9 mouse cellular contexts compared by ENCODE assay signal in the genomic region with DNA sequence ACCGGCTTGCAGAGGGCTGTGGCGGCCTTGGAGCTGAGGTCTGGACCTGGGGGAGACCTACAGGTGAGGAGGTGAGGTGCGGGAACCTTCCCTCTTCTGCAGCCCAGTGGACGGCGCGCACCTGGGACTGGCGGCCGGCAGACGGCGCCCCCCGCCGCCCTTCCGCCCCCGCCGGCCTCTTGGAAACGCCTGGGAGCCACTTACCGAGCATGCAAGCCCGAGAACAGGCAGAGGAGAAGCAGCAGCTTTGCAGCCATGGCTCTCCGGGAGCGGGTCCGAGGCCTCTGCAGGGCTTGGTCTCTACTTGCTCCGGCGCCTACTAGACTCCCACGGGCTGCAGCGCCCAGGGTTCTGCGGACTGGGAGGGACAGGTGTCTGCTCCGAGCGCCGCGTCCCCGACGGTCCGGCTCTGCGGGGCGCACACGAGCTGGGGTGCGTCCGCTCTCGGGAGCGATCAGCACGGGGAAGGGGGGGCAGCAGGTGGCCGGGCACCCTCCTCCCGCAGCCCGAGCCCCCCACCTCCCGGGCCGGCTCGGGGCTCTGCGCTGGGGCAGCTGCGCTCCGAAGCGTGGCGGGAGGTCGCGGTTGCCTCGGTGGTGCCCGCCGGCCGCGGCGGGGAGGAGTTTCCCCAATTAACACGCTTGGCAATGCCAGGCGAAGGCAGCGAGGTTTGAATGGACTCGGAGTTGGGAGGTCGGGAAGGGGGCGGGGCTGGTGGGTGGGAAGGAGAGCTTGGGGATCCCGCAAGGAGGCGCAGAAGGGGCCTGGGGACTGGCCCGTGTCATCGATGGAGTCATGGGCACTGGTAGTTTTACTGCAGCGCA. TPM values are rescaled to one million over a fixed set of nuclear protein-coding genes. Genes with fewer than 3 reads are reported as not detected.
DNase-seq lines count a peak whose midpoint lies in the region; ATAC-seq and TF ChIP-seq lines count a peak whose summit lies in the region.
"Had no signal": no experiment of that assay in that cellular context is flagged by ENCODE, and none has a peak within 500 bp of the region (broad histone marks: within the 10 kb centered on the region; RNA-seq: fewer than 3 reads in every experiment).

Gene Gabrg3, minus strand, starts transcription at position 672 of the 824 bp plus-strand sequence.

- no peaks in the 10 kb centered on the region for H3K4me1 ChIP-seq in heart, adult 2 months (ENCODE audit: control insufficient read depth, insufficient read depth, low read length)
- H3K4me1 ChIP-seq in forebrain, embryonic 15.5 days, result peaks cover 17% of the 10 kb centered on the region
- H3K4me1 ChIP-seq in midbrain, embryonic 12.5 days, result peaks cover 10% of the 10 kb centered on the region; the same call in 1 of the 2 replicates

- H3K79me2 ChIP-seq in heart, adult 2 months (replicated peaks; ENCODE audit: control insufficient read depth, insufficient read depth, low read length), result no peaks in the 10 kb centered on the region

- H3K4me3 ChIP-seq in heart, adult 2 months, result peak within 1 kb of the TSS; percentile 20; the same call in 1 of the 2 replicates
- H3K4me3 ChIP-seq in forebrain, embryonic 15.5 days, result peak within 1 kb of the TSS; percentile 69
- peak within 1 kb of the TSS; percentile 69 for H3K4me3 ChIP-seq in midbrain, embryonic 12.5 days

- intact Hi-C loops in heart, adult 2 months (cut with DNase I), result loop anchor here (10.0 kb wide), 1 partner anchor 312 kb away; no protein-coding TSS in a partner anchor
- intact Hi-C loops in heart, postnatal 25 days (cut with DNase I), result loop anchor here (5.0 to 10.0 kb wide), 2 partner anchors 122 to 439 kb away; no protein-coding TSS in a partner anchor

- peak; percentile 84 for ATAC-seq in forebrain, embryonic 15.5 days (replicated peaks)
- peak; percentile 81 for ATAC-seq in midbrain, embryonic 12.5 days (ENCODE audit: low FRiP score, low read depth)

- DNase-seq in heart, adult 2 months, result peak in 1 of 2 experiments; percentile 16
- no peak for DNase-seq in heart, postnatal 25 days (ENCODE audit: low spot score)
- peak; percentile 64 for DNase-seq in adrenal gland, adult 2 months
- DNase-seq in layer of hippocampus, adult 18-20 months (ENCODE audit: low spot score in 2 of 2), result peak in 1 of 2 experiments; percentile 36
- peak; percentile 14 for DNase-seq in testis, postnatal 14 days (ENCODE audit: low spot score)
- no peak for DNase-seq in ovary, postnatal 10 days (ENCODE audit: low spot score)

- TF ChIP-seq POLR2A in heart, adult 2 months (IDR thresholded peaks at IDR 0.05; ENCODE audit: insufficient read depth, low read depth, low read length), result no peak

- no peaks in the 10 kb centered on the region for H3K27me3 ChIP-seq in heart, adult 2 months (ENCODE audit: control insufficient read depth, insufficient read depth, low read length)
- 0 out of 2 replicates have a peak, but pooled peaks cover 2% of the 10 kb centered on the region for H3K27me3 ChIP-seq in forebrain, embryonic 15.5 days
- H3K27me3 ChIP-seq in midbrain, embryonic 12.5 days, result peaks cover 35% of the 10 kb centered on the region

- TF ChIP-seq CTCF in heart, adult 2 months (IDR thresholded peaks at IDR 0.05), result no peak

- TF ChIP-seq EP300 in heart, adult 2 months (IDR thresholded peaks at IDR 0.05; ENCODE audit: insufficient read depth, low read depth, low read length), result no peak

- no peaks in the 10 kb centered on the region for H3K9me3 ChIP-seq in forebrain, embryonic 15.5 days
- no peaks in the 10 kb centered on the region for H3K9me3 ChIP-seq in midbrain, embryonic 12.5 days

- peak within 1 kb of the TSS; percentile 35; the same call in 1 of the 2 replicates for H3K9ac ChIP-seq in heart, adult 2 months (ENCODE audit: low read depth, low read length)
- H3K9ac ChIP-seq in forebrain, embryonic 15.5 days (replicated peaks), result peak within 1 kb of the TSS; percentile 59
- H3K9ac ChIP-seq in midbrain, embryonic 12.5 days (replicated peaks), result peak within 1 kb of the TSS; percentile 65

- H3K27ac ChIP-seq in heart, adult 2 months, result no peak within 1 kb of the TSS
- H3K27ac ChIP-seq in forebrain, embryonic 15.5 days (replicated peaks), result 0 out of 2 replicates have a peak within 1 kb of the TSS, but pooled peaks have one; percentile 20
- no peak within 1 kb of the TSS for H3K27ac ChIP-seq in midbrain, embryonic 12.5 days (replicated peaks)

- WGBS in heart, adult 2 months, result 2% methylated on average over 65 of the region's 71 CpGs
- WGBS in forebrain, embryonic 15.5 days, result under 1% methylated on average over 57 of the region's 71 CpGs
- WGBS in midbrain, embryonic 12.5 days, result under 1% methylated on average over 55 of the region's 71 CpGs

- peak within 1 kb of the TSS; percentile 89 for H3K4me2 ChIP-seq in forebrain, embryonic 15.5 days (replicated peaks)
- peak within 1 kb of the TSS; percentile 98 for H3K4me2 ChIP-seq in midbrain, embryonic 12.5 days (replicated peaks)

- H3K36me3 ChIP-seq in heart, adult 2 months (ENCODE audit: control insufficient read depth, insufficient read depth, low read length), result no peaks in the 10 kb centered on the region
- no peaks in the 10 kb centered on the region for H3K36me3 ChIP-seq in forebrain, embryonic 15.5 days
- no peaks in the 10 kb centered on the region for H3K36me3 ChIP-seq in midbrain, embryonic 12.5 days
- H3K36me3 ChIP-seq: G1E had no signal

RNA-seq across cellular contexts. Expression of gene Gabrg3, which starts in this region (rescaled TPM):
- not detected for total RNA-seq in heart, adult 2 months (2021)
- under 0.01 and 0.41 TPM in 2 replicates for polyA plus RNA-seq in heart, adult 2 months (2012; rRNA removed)
- under 1 TPM; 0.03 TPM for total RNA-seq in heart, postnatal 25 days (2021)
- total RNA-seq in adrenal gland, adult 2 months (2021), result 1 to 10 TPM; 2.0 to 6.6 TPM
- polyA plus RNA-seq in adrenal gland, adult 2 months (2012; rRNA removed), result 4.8 and 11.7 TPM in 2 replicates
- polyA plus RNA-seq in forebrain, embryonic 15.5 days (2015; fragmentation: Nextera tagmentation; extraction: Ambion mirVana), result 4.4 and 4.7 TPM in 2 replicates
- total RNA-seq in layer of hippocampus, adult 18-20 months (2021), result 10 to 100 TPM; 12.4 to 14.3 TPM
- 0.36 and 0.47 TPM in 2 replicates for polyA plus RNA-seq in midbrain, embryonic 12.5 days (2016; fragmentation: Nextera tagmentation; extraction: Ambion mirVana)
- polyA plus RNA-seq: G1E had no signal

Comparison
In these comparisons a context has a peak if more than half of its experiments do, and no peak if none do; other contexts are left out.
1. Peak in ATAC-seq, H3K4me3 ChIP-seq, H3K9ac ChIP-seq and H3K4me2 ChIP-seq in midbrain, embryonic 12.5 days; RNA of the gene not detected or under 1 TPM.
2. DNase-seq: peak in adrenal gland, adult 2 months (single experiment) and testis, postnatal 14 days (single experiment); none in heart, postnatal 25 days (single experiment) and ovary, postnatal 10 days (single experiment).
3. Peak in every context shown above with its lines, with median percentiles within 50 percentile points of each other: H3K4me3 ChIP-seq and H3K9ac ChIP-seq.